Comparison of ENCODE assay signal across 8 mouse cellular contexts in the genomic region with DNA sequence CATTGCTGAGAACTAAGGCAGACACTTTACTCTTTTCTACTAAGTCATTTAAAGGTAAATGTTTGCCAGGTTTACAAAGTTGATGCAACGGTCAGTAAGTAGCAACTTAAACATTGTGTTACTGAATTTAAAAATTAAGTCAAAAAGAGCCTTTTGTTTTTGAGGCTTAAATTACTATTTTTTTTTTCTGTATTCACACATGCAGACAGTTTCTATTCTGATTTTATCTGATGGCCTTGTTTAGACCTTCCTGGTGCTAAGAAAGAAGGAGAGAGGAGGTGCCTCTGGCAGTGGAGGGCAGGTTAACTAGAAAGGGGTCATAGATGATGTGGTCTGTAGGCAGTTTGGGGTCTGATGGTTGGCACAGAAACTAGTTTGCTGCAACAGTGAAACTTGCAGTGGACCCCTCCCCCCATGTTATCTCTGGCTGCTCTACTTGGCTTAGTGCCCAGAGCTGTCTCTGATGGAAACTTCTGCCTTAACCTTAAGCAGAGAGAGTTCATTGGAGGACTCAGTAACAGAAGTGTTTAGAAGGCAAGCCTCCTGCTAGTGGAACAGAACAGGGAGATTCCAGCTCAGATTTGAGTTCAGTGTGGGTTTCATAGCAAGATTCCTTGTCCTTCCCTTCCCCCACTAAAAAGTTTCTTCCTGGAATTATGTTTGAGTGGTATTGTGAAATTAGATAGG. TPM values are rescaled to one million over a fixed set of nuclear protein-coding genes. Genes with fewer than 3 reads are reported as not detected.
A peak's percentile ranks its signal among the peaks of the same experiment; 100 is the strongest.
DNase-seq lines count a peak whose midpoint lies in the region; ATAC-seq and TF ChIP-seq lines count a peak whose summit lies in the region.

No protein-coding gene starts in this region.

- 19% methylated on average over 1 of the region's 1 CpGs for WGBS in intestine, postnatal 0 days
- 16% methylated on average over 1 of the region's 1 CpGs for WGBS in lung, postnatal 0 days
- WGBS in stomach, postnatal 0 days = 23% methylated on average over 1 of the region's 1 CpGs

- H3K36me3 ChIP-seq in intestine, postnatal 0 days (ENCODE audit: control insufficient read depth, insufficient read depth) = no peaks in the 10 kb centered on the region
- no peaks in the 10 kb centered on the region for H3K36me3 ChIP-seq in lung, postnatal 0 days (ENCODE audit: insufficient read depth, low read length)
- no peaks in the 10 kb centered on the region for H3K36me3 ChIP-seq in stomach, postnatal 0 days (ENCODE audit: control insufficient read depth, insufficient read depth, low read length)

- no peak overlapping the region for H3K9ac ChIP-seq in intestine, postnatal 0 days (ENCODE audit: low read depth, low read length)
- H3K9ac ChIP-seq in lung, postnatal 0 days (replicated peaks; ENCODE audit: low read depth) = no peak overlapping the region
- H3K9ac ChIP-seq in stomach, postnatal 0 days (ENCODE audit: low read length) = no peak overlapping the region

- intact Hi-C loops in left cerebral cortex, postnatal 4 days (cut with DNase I) = no loop called here
- intact Hi-C loops in left cerebral cortex, postnatal 25 days (cut with DNase I) = no loop called here

- no peaks in the 10 kb centered on the region for H3K27me3 ChIP-seq in intestine, postnatal 0 days (replicated peaks; ENCODE audit: control insufficient read depth, insufficient read depth, low read length)
- no peaks in the 10 kb centered on the region for H3K27me3 ChIP-seq in lung, postnatal 0 days (replicated peaks; ENCODE audit: insufficient read depth, low read length)
- H3K27me3 ChIP-seq in stomach, postnatal 0 days (ENCODE audit: control insufficient read depth, insufficient read depth, low read length) = no peaks in the 10 kb centered on the region

- TF ChIP-seq EP300 in lung, postnatal 0 days (IDR thresholded peaks at IDR 0.05) = peak; percentile 77; the same call in 1 of the 2 replicates
- no peak for TF ChIP-seq EP300 in stomach, postnatal 0 days (optimal IDR thresholded peaks at IDR 0.05)

- 0 out of 2 replicates have a peak overlapping the region, but pooled peaks have one; percentile 2 for H3K4me2 ChIP-seq in intestine, postnatal 0 days (replicated peaks; ENCODE audit: low read depth)
- no peak overlapping the region for H3K4me2 ChIP-seq in lung, postnatal 0 days (replicated peaks; ENCODE audit: low read depth, low read length)
- H3K4me2 ChIP-seq in stomach, postnatal 0 days (replicated peaks; ENCODE audit: low read depth) = no peak overlapping the region

- DNase-seq in left cerebral cortex, postnatal 4 days = peak; percentile 62
- DNase-seq in left cerebral cortex, postnatal 25 days (ENCODE audit: low spot score in 2 of 2) = no peak
- DNase-seq in gastrocnemius, postnatal 10 days = peak; percentile 28
- peak; percentile 87 for DNase-seq in lung, postnatal 0 days (ENCODE audit: low spot score)
- peak; percentile 42 for DNase-seq in stomach, postnatal 0 days (ENCODE audit: low spot score)

- H3K9me3 ChIP-seq in intestine, postnatal 0 days (ENCODE audit: control insufficient read depth) = no peaks in the 10 kb centered on the region
- no peaks in the 10 kb centered on the region for H3K9me3 ChIP-seq in lung, postnatal 0 days (ENCODE audit: low read length)
- no peaks in the 10 kb centered on the region for H3K9me3 ChIP-seq in stomach, postnatal 0 days (ENCODE audit: control insufficient read depth, low read length)

- peaks cover 20% of the 10 kb centered on the region for H3K4me1 ChIP-seq in intestine, postnatal 0 days (replicated peaks; ENCODE audit: control insufficient read depth, insufficient read depth, low read length)
- H3K4me1 ChIP-seq in lung, postnatal 0 days (ENCODE audit: insufficient read depth, low read depth, low read length) = peaks cover 31% of the 10 kb centered on the region; the same call in 1 of the 2 replicates
- peaks cover 10% of the 10 kb centered on the region for H3K4me1 ChIP-seq in stomach, postnatal 0 days (replicated peaks; ENCODE audit: control insufficient read depth, insufficient read depth)

- ATAC-seq in activated CD4-positive, CD25-positive, alpha-beta regulatory T cell, adult 4 months = peak; percentile 87
- ATAC-seq in intestine, postnatal 0 days = 0 out of 2 replicates have a peak, but pooled peaks have one; percentile 22
- peak; percentile 86 for ATAC-seq in lung, postnatal 0 days
- ATAC-seq in stomach, postnatal 0 days (ENCODE audit: low FRiP score, low TSS enrichment) = no peak
- no peak for ATAC-seq in erythroblast, adult 5-6 weeks (replicated peaks; ENCODE audit: low FRiP score, poor library complexity, severe bottlenecking)

- H3K4me3 ChIP-seq in intestine, postnatal 0 days (ENCODE audit: low read depth, low read length) = no peak overlapping the region
- no peak overlapping the region for H3K4me3 ChIP-seq in lung, postnatal 0 days (ENCODE audit: low read depth, low read length)
- no peak overlapping the region for H3K4me3 ChIP-seq in stomach, postnatal 0 days (ENCODE audit: low read depth, low read length)

- no peak overlapping the region for H3K27ac ChIP-seq in intestine, postnatal 0 days (ENCODE audit: low read depth, low read length)
- peak overlapping the region; percentile 33 for H3K27ac ChIP-seq in lung, postnatal 0 days (ENCODE audit: low read length)
- H3K27ac ChIP-seq in stomach, postnatal 0 days (replicated peaks) = no peak overlapping the region

- no peak for TF ChIP-seq CTCF in intestine, postnatal 0 days (IDR thresholded peaks at IDR 0.05; ENCODE audit: low read depth)
- no peak for TF ChIP-seq CTCF in lung, postnatal 0 days (IDR thresholded peaks at IDR 0.05)
- no peak for TF ChIP-seq CTCF in stomach, postnatal 0 days (IDR thresholded peaks at IDR 0.05; ENCODE audit: low read depth)

RNA-seq across cellular contexts. Expression of a gene that starts 23.0 kb away (rescaled TPM):
- 100 to 1,000 TPM in 1 of 2 experiments, 10 to 100 TPM in 1; 95.4 to 103 TPM for total RNA-seq in left cerebral cortex, postnatal 4 days (2021)
- 100 to 1,000 TPM; 114 to 122 TPM for total RNA-seq in left cerebral cortex, postnatal 25 days (2021)
- polyA plus RNA-seq in activated CD4-positive, CD25-positive, alpha-beta regulatory T cell, adult 4 months (2017; shearing (Covaris generic)) = 10 to 100 TPM; 17.1 to 26.8 TPM
- 100 to 1,000 TPM; 111 to 119 TPM for total RNA-seq in gastrocnemius, postnatal 10 days (2021)
- polyA plus RNA-seq in intestine, postnatal 0 days (2015; fragmentation: Nextera tagmentation; extraction: Ambion mirVana) = 38.0 and 40.5 TPM in 2 replicates
- 52.1 and 54.6 TPM in 2 replicates for polyA plus RNA-seq in lung, postnatal 0 days (2015; fragmentation: Nextera tagmentation; extraction: Ambion mirVana)
- 35.5 and 36.0 TPM in 2 replicates for polyA plus RNA-seq in stomach, postnatal 0 days (2015; fragmentation: Nextera tagmentation; extraction: Ambion mirVana)
- 10.4 and 17.6 TPM in 2 replicates for total RNA-seq in erythroblast, adult 5-6 weeks (2015; ENCODE audit: low replicate concordance)
- 3.1 and 13.4 TPM in 2 replicates for total RNA-seq in erythroblast, adult 5-6 weeks (2017; ENCODE audit: low replicate concordance)

RNA-seq across cellular contexts. Expression of a gene that starts 57.6 kb away (rescaled TPM):
- 10 to 100 TPM; 85.6 to 92.9 TPM for total RNA-seq in left cerebral cortex, postnatal 4 days (2021)
- 10 to 100 TPM; 30.4 to 36.6 TPM for total RNA-seq in left cerebral cortex, postnatal 25 days (2021)
- not detected for polyA plus RNA-seq in activated CD4-positive, CD25-positive, alpha-beta regulatory T cell, adult 4 months (2017; shearing (Covaris generic))
- 10 to 100 TPM; 62.3 to 71.8 TPM for total RNA-seq in gastrocnemius, postnatal 10 days (2021)
- 0.63 and 0.73 TPM in 2 replicates for polyA plus RNA-seq in intestine, postnatal 0 days (2015; fragmentation: Nextera tagmentation; extraction: Ambion mirVana)
- polyA plus RNA-seq in lung, postnatal 0 days (2015; fragmentation: Nextera tagmentation; extraction: Ambion mirVana) = 2.3 and 3.2 TPM in 2 replicates
- polyA plus RNA-seq in stomach, postnatal 0 days (2015; fragmentation: Nextera tagmentation; extraction: Ambion mirVana) = 2.1 and 2.7 TPM in 2 replicates
- total RNA-seq in erythroblast, adult 5-6 weeks (2015; ENCODE audit: low replicate concordance) = 0.58 and 0.84 TPM in 2 replicates
- total RNA-seq in erythroblast, adult 5-6 weeks (2017; ENCODE audit: low replicate concordance) = 2.4 and 2.5 TPM in 2 replicates

Comparison
In these comparisons a context has a peak if more than half of its experiments do, and no peak if none do; other contexts are left out.
1. DNase-seq: peak in left cerebral cortex, postnatal 4 days (single experiment), gastrocnemius, postnatal 10 days (single experiment), lung, postnatal 0 days (single experiment) and stomach, postnatal 0 days (single experiment); none in left cerebral cortex, postnatal 25 days (0 of 2).
2. ATAC-seq: peak in activated CD4-positive, CD25-positive, alpha-beta regulatory T cell, adult 4 months (single experiment), intestine, postnatal 0 days (single experiment) and lung, postnatal 0 days (single experiment); none in stomach, postnatal 0 days (single experiment) and erythroblast, adult 5-6 weeks (single experiment).
3. RNA of a gene that starts 23.0 kb away (total RNA-seq): 114 to 122 TPM in left cerebral cortex, postnatal 25 days, 111 to 119 TPM in gastrocnemius, postnatal 10 days and 95.4 to 103 TPM in left cerebral cortex, postnatal 4 days; 3.1 to 17.6 TPM in erythroblast, adult 5-6 weeks; every median in the first group is over 4 times any median in the second.
4. RNA of a gene that starts 57.6 kb away (total RNA-seq): 85.6 to 92.9 TPM in left cerebral cortex, postnatal 4 days, 62.3 to 71.8 TPM in gastrocnemius, postnatal 10 days and 30.4 to 36.6 TPM in left cerebral cortex, postnatal 25 days; 0.58 to 2.5 TPM in erythroblast, adult 5-6 weeks; every median in the first group is over 4 times any median in the second.